Mouse (Mus musculus) heart, embryonic 10.5 days (tissue): ENCODE results near the gene Bub1b. TPM values are rescaled to one million over a fixed set of nuclear protein-coding genes. Genes with fewer than 3 reads are reported as not detected.
A peak's percentile ranks its signal among the peaks of the same experiment; 100 is the strongest.

Source experiments
- DNase-seq: peaks from one replicate; pipeline ENCODE4 v3.0.0-alpha.2; 2017; ENCODE audit warnings: low spot score
- H3K27ac ChIP-seq: fragments of 300-500 bp; sonication (generic); 2 replicates; pipeline ENCODE4 v1.5.1; 2016; ENCODE audit warnings: mild to moderate bottlenecking
- H3K27me3 ChIP-seq: fragments of 300-500 bp; sonication (generic); 2 replicates; pipeline ENCODE4 v1.6.1; 2016; ENCODE audit warnings: mild to moderate bottlenecking; ENCODE audit not compliant: poor library complexity, insufficient read depth, severe bottlenecking
- H3K36me3 ChIP-seq: fragments of 300-500 bp; sonication (generic); 2 replicates; pipeline ENCODE4 v1.6.1; 2016; ENCODE audit warnings: mild to moderate bottlenecking, moderate library complexity
- H3K4me1 ChIP-seq: fragments of 300-500 bp; sonication (generic); 2 replicates; pipeline ENCODE4 v1.6.1; 2016; ENCODE audit warnings: mild to moderate bottlenecking
- H3K4me3 ChIP-seq: fragments of 300-500 bp; sonication (generic); 2 replicates; pipeline ENCODE4 v1.5.1; 2016; ENCODE audit warnings: mild to moderate bottlenecking, moderate library complexity
- H3K9me3 ChIP-seq: fragments of 300-500 bp; sonication (generic); 2 replicates; pipeline ENCODE4 v1.6.1; 2016; ENCODE audit warnings: mild to moderate bottlenecking, moderate library complexity
- WGBS: fragments of 180-500 bp; shearing (Covaris S2); methylation state at CpG from one replicate; pipeline ENCODE4 v1.1.7; 2016; 5-methylcytosine and 5-hydroxymethylcytosine counted together
- polyA plus RNA-seq: library from polyadenylated mRNA; unstranded; fragments of >200 nt; fragmentation: Nextera tagmentation; extraction: Ambion mirVana; gene quantifications from 2 replicates; pipeline ENCODE4 v1.2.1, GENCODE M21; 2016

The Bub1b gene
- polyA plus RNA-seq, 1 experiment from 2014 or later: 101 TPM

DNA sequence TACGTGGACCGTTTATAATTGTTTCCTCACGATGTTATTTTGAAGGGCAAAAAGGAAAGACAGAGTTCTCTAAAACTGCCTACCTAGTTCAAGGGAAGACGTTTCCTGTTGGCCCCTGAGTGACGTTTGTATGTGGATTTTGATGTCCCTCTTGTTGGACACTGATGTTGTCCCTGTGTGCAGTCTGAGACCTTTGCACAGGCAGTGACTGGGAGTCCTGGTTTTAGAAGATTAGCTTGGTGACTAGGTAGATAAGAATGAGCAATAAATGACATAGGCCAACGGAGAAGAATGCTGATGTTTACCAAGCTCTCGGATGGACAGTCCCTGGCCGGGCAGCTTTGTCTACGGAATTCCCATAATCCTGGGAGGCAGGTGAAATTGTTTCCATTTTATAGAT is 63.9 kb downstream of the Bub1b start:
- peaks cover 46% of the 10 kb centered on the region for H3K27me3 ChIP-seq
- H3K4me3 ChIP-seq: no peak overlapping the region
- no peaks in the 10 kb centered on the region for H3K9me3 ChIP-seq
- no peak for DNase-seq
- WGBS: 70% methylated on average over 9 of the region's 9 CpGs
- H3K27ac ChIP-seq: peak overlapping the region; percentile 78; the same call in 1 of the 2 replicates
- H3K36me3 ChIP-seq: no peaks in the 10 kb centered on the region
- peaks cover 70% of the 10 kb centered on the region for H3K4me1 ChIP-seq

DNA sequence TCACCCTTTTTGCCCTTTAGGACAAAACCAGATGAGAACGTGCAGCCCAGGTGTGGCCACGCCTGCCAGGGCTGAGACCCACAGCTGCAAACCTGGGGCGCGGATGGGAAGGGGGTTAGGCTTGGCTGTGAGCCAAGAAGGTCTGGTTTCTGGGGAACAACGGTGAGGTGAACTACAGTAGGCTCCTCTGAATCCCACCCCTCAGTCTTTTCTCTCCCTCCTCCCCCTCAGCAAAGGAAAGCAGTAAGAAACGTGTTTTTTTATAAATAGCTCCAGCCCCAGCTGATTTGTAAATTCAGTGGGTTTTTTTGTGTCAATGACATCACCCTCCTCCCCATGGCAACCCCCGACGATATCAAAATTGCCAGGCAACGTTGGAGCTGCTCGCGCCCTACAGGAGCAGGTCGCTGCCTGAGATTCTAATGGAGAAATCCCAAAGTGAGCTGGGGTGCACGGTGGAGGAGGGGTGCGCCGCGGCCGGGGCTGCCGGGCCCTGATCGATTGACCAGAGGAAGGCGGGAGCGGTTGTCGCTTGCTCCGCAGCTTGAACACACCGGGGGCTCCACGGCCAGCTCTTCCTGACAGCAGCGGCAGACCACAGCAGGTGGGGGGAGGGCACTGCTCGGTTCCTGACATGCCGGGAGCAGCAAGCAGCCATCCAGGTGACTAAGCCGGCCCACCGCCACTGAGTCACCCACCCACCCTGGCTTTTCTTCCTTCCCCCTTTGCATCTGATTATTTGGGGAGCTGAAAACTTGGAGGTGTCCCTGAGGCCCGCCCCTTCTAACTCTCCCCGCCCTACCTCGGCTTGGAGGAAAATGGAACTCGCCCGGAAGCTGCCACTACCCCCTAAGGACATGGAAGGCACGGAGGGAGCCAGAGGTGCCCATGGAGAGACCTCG is 65.1 kb downstream of the Bub1b start, which contains the start of gene Pak6:
Gene Pak6, plus strand, starts transcription at position 402 of the 902 bp plus-strand sequence.
- H3K9me3 ChIP-seq: no peaks in the 10 kb centered on the region
- 3% methylated on average over 37 of the region's 37 CpGs for WGBS
- peak within 1 kb of the TSS; percentile 65 for H3K4me3 ChIP-seq
- no peaks in the 10 kb centered on the region for H3K36me3 ChIP-seq
- H3K27me3 ChIP-seq: peaks cover 46% of the 10 kb centered on the region
- peak within 1 kb of the TSS; percentile 78 for H3K27ac ChIP-seq
- H3K4me1 ChIP-seq: peaks cover 69% of the 10 kb centered on the region
- DNase-seq: no peak

DNA sequence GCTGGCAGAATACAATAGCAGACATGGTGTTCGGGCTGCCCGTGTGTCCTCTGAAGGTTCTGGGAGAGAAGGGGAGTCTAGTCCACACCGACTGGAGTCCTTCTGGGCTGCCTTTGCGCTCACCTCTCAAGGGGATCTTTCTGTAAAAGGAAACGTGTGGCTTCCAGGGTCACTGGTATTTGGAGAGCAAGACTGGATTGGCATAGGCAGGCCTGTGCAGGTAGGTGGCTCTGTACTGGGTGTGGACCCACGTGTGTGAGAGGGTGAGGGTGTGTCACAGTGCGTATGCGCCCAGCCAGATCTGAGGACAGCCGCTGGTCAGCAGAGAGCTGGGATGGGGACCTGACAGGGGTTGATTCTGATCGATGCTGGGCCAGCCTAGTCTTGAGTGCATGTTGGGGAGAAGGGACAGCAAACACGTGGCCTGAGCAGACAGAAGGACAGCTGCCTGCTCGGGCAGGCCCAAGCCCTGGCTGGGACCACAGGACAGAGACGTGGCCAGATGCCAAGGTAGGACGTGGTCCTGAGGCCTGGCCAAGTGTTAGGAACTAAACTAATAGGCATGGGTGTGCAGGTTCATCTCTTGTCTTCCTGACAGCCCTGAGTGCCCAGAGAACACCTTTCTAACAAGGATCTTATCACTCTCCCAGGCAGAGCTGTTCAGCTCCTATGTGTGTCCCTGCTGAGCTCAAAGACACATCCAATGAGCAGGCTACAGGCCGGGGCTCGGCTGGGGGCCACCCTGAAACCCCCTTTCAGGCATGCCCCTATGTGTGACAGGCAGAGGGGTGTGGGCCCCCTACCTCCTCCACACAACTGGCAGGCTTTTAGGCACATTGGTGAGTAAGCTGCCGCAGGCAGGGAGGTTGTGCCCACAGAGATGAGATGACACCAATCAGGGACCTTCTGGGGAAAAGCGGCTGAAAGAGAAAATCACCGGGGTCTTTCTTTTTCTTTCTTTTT is 66.1 kb downstream of the Bub1b start:
- H3K9me3 ChIP-seq: no peaks in the 10 kb centered on the region
- peak overlapping the region; percentile 78 for H3K27ac ChIP-seq
- H3K4me3 ChIP-seq: peak overlapping the region; percentile 65
- WGBS: 43% methylated on average over 19 of the region's 19 CpGs
- H3K27me3 ChIP-seq: peaks cover 47% of the 10 kb centered on the region
- H3K36me3 ChIP-seq: no peaks in the 10 kb centered on the region
- DNase-seq: peak; percentile 90
- H3K4me1 ChIP-seq: peaks cover 60% of the 10 kb centered on the region

GRCm38 (mm10) chr2:118664975-118665516 is 67.0 kb downstream of the Bub1b start:
- no peak for DNase-seq
- H3K9me3 ChIP-seq: no peaks in the 10 kb centered on the region
- H3K36me3 ChIP-seq: no peaks in the 10 kb centered on the region
- peaks cover 56% of the 10 kb centered on the region for H3K27me3 ChIP-seq
- WGBS: 71% methylated on average over 3 of the region's 3 CpGs
- peak overlapping the region; percentile 32; the same call in 1 of the 2 replicates for H3K27ac ChIP-seq
- peaks cover 56% of the 10 kb centered on the region for H3K4me1 ChIP-seq
- no peak overlapping the region for H3K4me3 ChIP-seq

DNA sequence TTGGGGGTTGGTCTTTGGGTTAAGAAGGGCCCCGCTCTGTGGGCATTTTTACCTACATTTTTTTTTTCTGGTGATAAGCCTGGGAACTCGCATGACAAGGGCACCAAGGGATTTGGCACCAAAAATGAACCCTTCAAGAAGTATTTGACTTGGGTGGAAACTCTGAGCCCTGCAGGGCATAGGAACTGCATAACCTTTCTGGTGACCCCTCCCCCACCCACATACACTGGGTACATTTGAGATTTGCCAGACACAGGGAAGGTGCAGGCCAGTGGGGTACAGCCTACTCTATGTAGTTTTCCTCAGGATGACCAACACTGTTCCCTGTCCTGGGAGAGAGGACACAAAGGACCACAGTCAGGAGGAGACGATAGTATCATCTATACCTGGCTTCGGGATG is 67.6 kb downstream of the Bub1b start:
- Histone ChIP-seq H3K4me1 (peaks cover 58% of the 10 kb centered on the region), H3K36me3 (no peaks in the 10 kb centered on the region), H3K27ac (no peak overlapping the region; the same call in 1 of the 2 replicates), H3K4me3 (no peak overlapping the region), H3K9me3 (no peaks in the 10 kb centered on the region), H3K27me3 (peaks cover 59% of the 10 kb centered on the region)
- no peak for DNase-seq
- WGBS: 82% methylated on average over 4 of the region's 4 CpGs

DNA sequence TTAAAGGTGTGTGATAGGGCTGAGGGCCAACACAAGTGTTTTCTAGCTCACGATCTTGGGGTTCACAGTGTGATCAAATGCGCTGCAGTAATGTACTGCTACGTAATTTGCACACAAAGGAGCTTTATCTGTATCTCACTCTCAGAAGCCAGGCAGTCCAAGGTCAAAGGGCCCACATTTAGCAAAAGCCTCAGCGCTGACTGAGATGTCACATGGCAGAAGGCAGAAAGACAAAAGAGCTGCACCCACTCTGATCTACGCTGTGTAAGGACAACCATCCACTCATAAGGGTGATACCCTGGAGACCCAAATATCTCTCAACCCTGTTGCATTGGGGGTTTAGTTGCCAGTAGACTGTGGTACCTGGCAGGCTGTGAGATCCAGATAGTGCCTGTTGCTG is 69.2 kb downstream of the Bub1b start:
- WGBS: 49% methylated on average over 5 of the region's 5 CpGs
- Histone ChIP-seq H3K4me1 (peaks cover 60% of the 10 kb centered on the region), H3K9me3 (no peaks in the 10 kb centered on the region), H3K27me3 (peaks cover 68% of the 10 kb centered on the region), H3K36me3 (no peaks in the 10 kb centered on the region), H3K27ac (peak overlapping the region; percentile 36; the same call in 1 of the 2 replicates), H3K4me3 (no peak overlapping the region)
- no peak for DNase-seq

DNA sequence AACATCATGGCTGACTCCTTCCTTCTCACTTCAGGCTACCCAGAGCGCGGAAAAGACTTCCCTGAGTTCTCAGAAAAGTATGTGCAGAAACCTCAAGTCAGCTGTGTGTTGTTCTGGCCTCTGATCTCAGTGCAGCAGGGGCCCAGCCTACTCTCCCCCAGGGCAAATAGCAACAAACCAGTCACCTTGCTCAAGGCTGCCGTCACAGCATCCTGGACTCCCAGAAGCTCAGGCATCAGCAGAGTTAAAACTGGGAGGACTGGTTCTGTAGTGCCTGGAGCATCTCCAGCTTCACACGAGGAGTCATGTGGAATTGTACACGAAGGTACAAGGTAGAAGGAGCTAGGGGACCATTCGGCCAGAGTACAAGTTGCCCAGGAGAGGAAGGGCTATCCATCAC is 71.2 kb downstream of the Bub1b start:
- WGBS: 74% methylated on average over 6 of the region's 6 CpGs
- peaks cover 68% of the 10 kb centered on the region for H3K27me3 ChIP-seq
- H3K4me1 ChIP-seq: peaks cover 43% of the 10 kb centered on the region
- H3K4me3 ChIP-seq: no peak overlapping the region
- no peaks in the 10 kb centered on the region for H3K36me3 ChIP-seq
- H3K9me3 ChIP-seq: no peaks in the 10 kb centered on the region
- no peak for DNase-seq
- H3K27ac ChIP-seq: no peak overlapping the region

GRCm38 (mm10) chr2:118669785-118670184 is 71.8 kb downstream of the Bub1b start:
- H3K9me3 ChIP-seq: no peaks in the 10 kb centered on the region
- no peak for DNase-seq
- no peaks in the 10 kb centered on the region for H3K36me3 ChIP-seq
- peaks cover 44% of the 10 kb centered on the region for H3K4me1 ChIP-seq
- H3K4me3 ChIP-seq: no peak overlapping the region
- WGBS: 32% methylated on average over 2 of the region's 2 CpGs
- H3K27me3 ChIP-seq: peaks cover 69% of the 10 kb centered on the region
- no peak overlapping the region for H3K27ac ChIP-seq

DNA sequence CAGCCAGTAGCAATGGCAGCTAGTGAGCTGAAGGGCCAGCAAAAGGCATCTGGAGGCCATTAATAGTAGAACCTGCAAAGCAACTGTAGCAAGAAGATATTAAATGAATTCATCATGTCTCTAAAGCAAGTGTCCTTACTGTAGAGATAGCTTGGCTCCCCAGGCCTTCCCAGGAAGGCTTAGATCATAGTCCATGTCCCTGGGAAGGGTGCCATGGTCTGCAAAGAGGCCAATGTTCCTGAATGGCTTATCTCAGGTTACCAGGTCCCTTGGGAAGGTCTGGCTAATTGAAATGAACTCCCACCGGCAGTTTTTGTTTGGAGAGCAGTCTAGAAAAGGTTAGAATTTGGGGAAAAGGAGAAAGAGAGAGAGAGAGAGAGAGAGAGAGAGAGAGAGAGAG is 73.7 kb downstream of the Bub1b start:
- Histone ChIP-seq H3K9me3 (no peaks in the 10 kb centered on the region), H3K27ac (no peak overlapping the region), H3K4me3 (no peak overlapping the region), H3K4me1 (peaks cover 30% of the 10 kb centered on the region), H3K27me3 (peaks cover 73% of the 10 kb centered on the region), H3K36me3 (no peaks in the 10 kb centered on the region)
- no peak for DNase-seq
- 63% methylated on average over 1 of the region's 1 CpGs for WGBS

- WGBS: 23% methylated on average over 15 of the region's 15 CpGs
- Histone ChIP-seq H3K27ac (no peak overlapping the region), H3K36me3 (no peaks in the 10 kb centered on the region), H3K4me3 (no peak overlapping the region), H3K27me3 (peaks cover 95% of the 10 kb centered on the region), H3K9me3 (no peaks in the 10 kb centered on the region), H3K4me1 (peaks cover 32% of the 10 kb centered on the region)
- DNase-seq: no peak
Observed at GRCm38 (mm10) chr2:118673686-118674465, 75.9 kb downstream of the Bub1b start.

GRCm38 (mm10) chr2:118674500-118674899 is 76.5 kb downstream of the Bub1b start:
- 7% methylated on average over 7 of the region's 7 CpGs for WGBS

More at GRCm38 (mm10) chr2:118674500-118674899, 76.5 kb downstream of the Bub1b start:
- Histone ChIP-seq H3K27ac (no peak overlapping the region), H3K36me3 (no peaks in the 10 kb centered on the region), H3K27me3 (peaks cover 96% of the 10 kb centered on the region), H3K9me3 (no peaks in the 10 kb centered on the region), H3K4me1 (peaks cover 32% of the 10 kb centered on the region), H3K4me3 (no peak overlapping the region)
- no peak for DNase-seq
